Mouse (Mus musculus) monocyte, adult 59 days (primary cell): ENCODE data around the gene 6330409D20Rik. TPM values are rescaled to one million over a fixed set of nuclear protein-coding genes. Genes with fewer than 3 reads are reported as not detected.

ENCODE experiments used
- total RNA-seq, 2 experiments: library from RNA; stranded (reverse); gene quantifications; one replicate each; pipeline ENCODE4 v1.2.4; 2023

6330409D20Rik gene
- total RNA-seq: not detected

GRCm38 (mm10) chr2:32740916-32741272 lies at the start of gene 6330409D20Rik:
TSS of gene 6330409D20Rik (minus strand) at chr2:32741016.

GRCm38 (mm10) chr2:32784048-32784681 lies 43.3 kb upstream of the 6330409D20Rik start, which contains the start of gene Cfap157:
TSS of gene Cfap157 (minus strand) at chr2:32784428.

GRCm38 (mm10) chr2:32775359-32776074 lies 34.7 kb upstream of the 6330409D20Rik start, which contains the start of the genes Ttc16 and Ptrh1:
TSS of gene Ttc16 (minus strand) at chr2:32775633.
TSS of gene Ptrh1 (plus strand) at chr2:32775786.

DNA sequence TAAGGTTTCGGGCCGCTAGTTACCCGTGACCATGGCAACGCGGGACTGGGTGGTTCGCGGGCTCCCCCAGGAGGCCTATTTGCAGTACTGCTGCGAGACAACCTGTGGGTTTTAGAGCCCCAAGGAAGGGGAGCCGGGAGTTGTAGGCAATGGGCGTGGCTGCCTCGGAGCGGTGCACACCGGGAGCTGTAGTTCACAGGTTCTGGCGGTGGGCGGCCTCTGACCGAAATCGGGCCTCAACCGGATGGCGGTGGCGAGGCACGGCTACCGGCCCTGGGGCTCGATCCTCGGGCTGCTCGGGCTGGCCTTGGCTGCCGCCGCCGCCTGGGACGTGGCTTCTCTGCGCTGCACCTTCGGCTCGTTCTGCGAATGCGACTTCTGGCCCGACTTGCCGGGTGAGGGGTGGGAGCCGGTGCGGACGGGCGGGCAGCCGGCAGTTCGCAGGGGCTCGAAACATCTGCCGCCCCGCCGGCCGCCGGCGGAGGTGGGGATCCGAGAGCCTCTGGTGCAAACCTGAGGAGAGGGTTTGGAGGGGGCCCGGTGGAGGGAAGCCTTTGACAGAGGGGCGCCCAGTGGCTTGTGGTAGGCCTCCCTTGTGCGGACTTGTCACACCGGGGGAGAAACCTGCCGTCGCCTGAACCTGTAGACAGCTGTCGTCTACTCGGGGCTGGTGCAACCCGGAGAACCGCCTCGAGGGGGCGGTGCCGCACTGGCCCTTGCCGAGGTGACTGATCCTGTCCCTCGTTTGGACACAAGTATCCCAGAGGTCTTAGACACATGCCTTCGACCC lies 16.4 kb upstream of the 6330409D20Rik start, which contains the start of gene Tor2a:
Gene Tor2a, plus strand, starts transcription at position 179 of the 790 bp plus-strand sequence.

DNA sequence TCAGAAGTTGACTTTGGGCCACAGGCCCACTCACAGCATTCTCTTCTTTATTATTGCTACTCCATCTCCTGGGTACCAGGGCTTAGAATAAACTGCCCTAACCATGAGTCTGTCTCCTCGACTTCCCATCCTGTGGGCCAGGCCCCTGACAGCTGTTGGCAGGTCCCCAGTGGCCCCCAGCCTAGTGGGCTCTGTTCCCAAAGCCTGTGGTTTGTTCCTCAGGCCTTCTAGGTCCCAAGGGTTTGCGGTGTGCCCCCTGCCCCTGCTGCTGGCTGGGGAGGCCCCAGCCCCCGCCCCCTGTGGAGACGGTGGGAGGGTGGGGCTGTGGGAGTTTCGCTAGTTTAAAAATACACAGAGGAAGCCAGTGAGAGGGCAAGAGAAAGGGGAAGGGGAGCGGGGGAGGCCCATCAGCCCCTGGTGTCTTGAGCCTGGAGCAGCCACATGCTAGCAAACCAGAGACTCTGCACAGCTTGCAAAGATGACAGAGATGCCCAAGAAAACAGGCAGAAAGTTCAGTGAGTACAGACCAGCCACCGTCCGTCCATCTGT lies 20.1 kb downstream of the 6330409D20Rik start, which contains the start of gene Sh2d3c:
Gene Sh2d3c, plus strand, starts transcription at position 375 of the 549 bp plus-strand sequence.

DNA sequence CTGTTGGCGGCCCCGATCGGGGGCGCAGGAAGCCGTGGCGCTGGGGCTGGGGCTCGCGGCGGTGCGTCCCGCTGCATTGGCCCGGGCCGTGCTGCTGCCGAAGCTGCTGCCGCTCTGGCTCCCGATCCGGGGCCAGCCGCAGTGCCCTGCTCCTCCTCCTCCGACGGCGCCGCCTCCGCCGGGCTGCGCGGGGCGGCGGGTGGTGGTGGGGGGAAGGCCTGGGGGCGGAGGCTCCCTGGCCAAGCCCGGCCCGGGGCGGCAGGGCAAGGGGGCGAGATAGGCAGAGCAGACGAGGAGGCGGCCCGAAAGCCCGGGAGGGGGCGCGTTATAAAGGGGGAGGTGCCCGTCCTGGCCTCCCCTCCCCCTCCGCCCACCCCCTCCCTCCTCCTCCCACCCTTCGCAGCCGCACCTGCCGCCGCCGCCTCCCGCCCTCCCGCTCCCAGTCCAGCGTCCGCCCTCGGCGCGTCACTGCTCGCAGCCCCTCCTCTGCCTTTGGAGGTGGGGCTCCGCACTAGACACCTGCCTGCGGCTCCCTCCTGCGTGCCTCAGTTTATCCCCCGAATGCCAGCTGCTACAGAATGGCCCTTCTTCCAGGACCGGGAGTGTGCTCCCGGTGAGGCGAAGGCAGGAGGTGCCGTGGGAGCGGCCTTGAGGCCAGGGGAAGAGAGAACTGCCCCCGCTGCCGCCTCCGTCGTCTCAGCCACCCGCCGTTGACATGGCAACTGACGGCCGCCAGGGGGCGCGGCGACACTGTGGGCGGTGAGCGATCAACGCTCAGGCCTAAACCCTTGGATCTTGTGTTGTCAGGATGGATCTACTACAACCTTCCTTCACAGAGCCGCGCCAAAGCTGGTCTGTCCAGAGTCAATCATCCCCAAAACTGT lies 27.6 kb downstream of the 6330409D20Rik start, which contains the start of gene Cdk9:
Gene Cdk9, minus strand, starts transcription at position 143 of the 884 bp plus-strand sequence.

DNA sequence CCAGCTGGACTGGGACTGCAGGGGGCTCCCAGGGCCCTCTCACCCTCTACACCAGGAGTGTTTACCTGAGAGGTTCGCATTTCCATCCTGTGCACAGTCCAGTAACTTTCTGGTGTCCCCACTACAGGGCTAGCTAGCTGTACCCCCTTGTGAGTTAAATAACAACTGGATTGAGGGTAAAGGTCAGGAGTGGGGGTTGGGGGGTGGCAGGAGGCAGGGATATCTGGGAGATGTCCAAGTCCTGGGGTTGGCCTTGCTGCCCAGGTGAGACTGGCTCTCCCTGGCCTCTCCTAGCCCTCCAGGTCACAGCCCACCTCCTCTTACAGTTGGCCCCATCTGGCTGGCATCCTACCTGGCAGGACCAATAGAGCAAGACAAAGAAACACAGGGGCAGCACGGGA lies 36.8 kb downstream of the 6330409D20Rik start, which contains the start of gene Fpgs:
Gene Fpgs, minus strand, starts transcription at position 125 of the 401 bp plus-strand sequence.

Other genes starting within 250 kb of the 6330409D20Rik start
- gene Fam102a, start 205.7 kb downstream of the 6330409D20Rik start, total RNA-seq: 10 to 100 TPM; 18.9 to 19.9 TPM
- 10 to 100 TPM; 57.0 to 70.0 TPM for gene Dpm2, start 170.2 kb downstream of the 6330409D20Rik start, total RNA-seq
- under 1 TPM in 1 of 2 experiments, not detected in 1; 0.45 TPM for gene Pip5kl1, start 166.2 kb downstream of the 6330409D20Rik start, total RNA-seq
- gene 9430097D07Rik, start 165.3 kb downstream of the 6330409D20Rik start, total RNA-seq: not detected
- 10 to 100 TPM; 44.7 to 45.7 TPM for gene St6galnac4, start 153.9 kb downstream of the 6330409D20Rik start, total RNA-seq
- gene St6galnac6, start 141.3 kb downstream of the 6330409D20Rik start, total RNA-seq: 10 to 100 TPM; 40.6 to 40.8 TPM
- gene Ak1, start 119.3 kb downstream of the 6330409D20Rik start, total RNA-seq: under 1 TPM; 0.43 to 0.45 TPM
- 10 to 100 TPM; 25.0 to 28.9 TPM for gene Eng, start 94.4 kb downstream of the 6330409D20Rik start, total RNA-seq
- gene Fpgs, start 36.9 kb downstream of the 6330409D20Rik start, total RNA-seq: 1 to 10 TPM; 6.6 to 9.1 TPM
- 100 to 1,000 TPM; 175 to 202 TPM for gene Cdk9, start 27.9 kb downstream of the 6330409D20Rik start, total RNA-seq
- 100 to 1,000 TPM in 1 of 2 experiments, 10 to 100 TPM in 1; 91.5 to 106 TPM for gene Sh2d3c, start 20.0 kb downstream of the 6330409D20Rik start, total RNA-seq
- 10 to 100 TPM; 22.6 to 23.5 TPM for gene Tor2a, start 16.2 kb upstream of the 6330409D20Rik start, total RNA-seq
- gene Ttc16, start 34.6 kb upstream of the 6330409D20Rik start, total RNA-seq: not detected
- gene Ptrh1, start 34.8 kb upstream of the 6330409D20Rik start, total RNA-seq: 1 to 10 TPM; 2.8 to 5.7 TPM
- not detected for gene Cfap157, start 43.4 kb upstream of the 6330409D20Rik start, total RNA-seq
- gene Stxbp1, start 106.2 kb upstream of the 6330409D20Rik start, total RNA-seq: 1 to 10 TPM; 2.7 to 2.9 TPM
- gene Fam129b, start 135.1 kb upstream of the 6330409D20Rik start, total RNA-seq: 10 to 100 TPM; 62.1 to 72.3 TPM
- gene Rpl12, start 220.5 kb upstream of the 6330409D20Rik start, total RNA-seq: 100 to 1,000 TPM; 198 to 233 TPM
- 10 to 100 TPM; 17.5 to 20.1 TPM for gene Lrsam1, start 220.6 kb upstream of the 6330409D20Rik start, total RNA-seq
- gene Slc2a8, start 241.1 kb upstream of the 6330409D20Rik start, total RNA-seq: 10 to 100 TPM in 1 of 2 experiments, 1 to 10 TPM in 1; 6.7 to 10.7 TPM